Mouse (Mus musculus) embryonic fibroblast, embryonic 13.5 days (primary cell): ENCODE results near the gene Rasgrp3. TPM values are rescaled to one million over a fixed set of nuclear protein-coding genes. Genes with fewer than 3 reads are reported as not detected.

Experiments used
- H3K27ac ChIP-seq: 2 replicates; pipeline ENCODE4 v1.5.1; 2012; ENCODE audit warnings: low read length, control low read depth, inconsistent platforms; ENCODE audit not compliant: insufficient read depth
- H3K4me1 ChIP-seq: 2 replicates; pipeline ENCODE4 v1.6.1; 2011; ENCODE audit warnings: low read length; ENCODE audit not compliant: control insufficient read depth, insufficient read depth
- H3K4me3 ChIP-seq: 2 replicates; pipeline ENCODE4 v1.5.1; 2011; ENCODE audit warnings: mild to moderate bottlenecking, control low read depth, low read length; ENCODE audit not compliant: insufficient read depth
- CTCF ChIP-seq: IDR thresholded peaks from 2 replicates; pipeline ENCODE4 v1.5.1; 2011; ENCODE audit warnings: mild to moderate bottlenecking, control low read depth, low read length, moderate library complexity, borderline replicate concordance; ENCODE audit not compliant: insufficient read depth
- POLR2A ChIP-seq: IDR thresholded peaks from 2 replicates; pipeline ENCODE4 v1.6.1; 2011; ENCODE audit warnings: low read depth, mild to moderate bottlenecking, control low read depth, low read length, moderate library complexity
- polyA plus RNA-seq: library from polyadenylated mRNA; stranded (reverse); fragments of >200 nt; gene quantifications from 2 replicates; pipeline ENCODE4 v1.2.4, GENCODE M21; 2011; ENCODE audit warnings: low read depth; ENCODE audit not compliant: missing spikeins, insufficient read length

The Rasgrp3 gene
- polyA plus RNA-seq, 1 experiment, result 3.6 TPM

DNA sequence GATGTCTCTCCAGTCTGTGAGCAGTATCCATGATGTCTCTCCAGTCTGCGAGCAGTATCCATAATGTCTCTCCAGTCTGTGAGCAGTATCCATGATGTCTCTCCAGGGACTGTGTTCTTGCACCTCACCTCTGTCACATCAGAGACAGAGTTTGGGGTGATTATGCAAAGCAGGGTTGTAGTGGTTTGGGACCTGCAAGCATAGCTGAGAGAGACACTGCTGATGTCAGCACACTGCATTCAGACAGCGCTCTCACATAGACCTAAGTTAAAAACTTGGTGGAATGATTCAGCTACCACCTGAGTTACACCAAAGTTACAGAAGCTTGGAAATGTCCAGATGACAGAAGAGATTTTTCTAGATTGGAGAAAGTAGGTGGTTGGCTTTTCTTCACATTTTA lies 44.0 kb downstream of the Rasgrp3 start:
- Histone ChIP-seq H3K27ac (no peak overlapping the region), H3K4me1 (no peaks in the 10 kb centered on the region), H3K4me3 (no peak overlapping the region)
- no peak for TF ChIP-seq CTCF
- no peak for TF ChIP-seq POLR2A

DNA sequence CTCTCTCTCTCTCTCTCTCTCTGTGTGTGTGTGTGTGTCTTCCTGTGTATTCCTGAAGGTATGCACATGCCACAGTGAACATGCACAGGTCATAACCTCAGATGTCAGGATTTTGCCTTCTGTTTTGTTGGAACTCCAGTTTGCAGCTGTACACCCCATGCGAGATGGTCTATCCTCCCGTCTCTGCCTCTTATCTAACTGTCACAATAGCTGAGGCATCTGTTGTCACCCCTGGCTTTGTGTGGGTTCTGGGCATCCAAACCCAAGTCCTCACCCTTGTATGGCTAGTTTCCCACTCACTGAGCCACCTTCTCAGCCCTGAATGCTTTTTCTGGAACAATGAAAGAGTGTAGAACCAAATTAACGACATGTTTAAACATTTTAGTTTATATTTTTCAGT lies 44.7 kb downstream of the Rasgrp3 start:
- H3K4me1 ChIP-seq, result no peaks in the 10 kb centered on the region
- TF ChIP-seq POLR2A (no peak), CTCF (no peak)

DNA sequence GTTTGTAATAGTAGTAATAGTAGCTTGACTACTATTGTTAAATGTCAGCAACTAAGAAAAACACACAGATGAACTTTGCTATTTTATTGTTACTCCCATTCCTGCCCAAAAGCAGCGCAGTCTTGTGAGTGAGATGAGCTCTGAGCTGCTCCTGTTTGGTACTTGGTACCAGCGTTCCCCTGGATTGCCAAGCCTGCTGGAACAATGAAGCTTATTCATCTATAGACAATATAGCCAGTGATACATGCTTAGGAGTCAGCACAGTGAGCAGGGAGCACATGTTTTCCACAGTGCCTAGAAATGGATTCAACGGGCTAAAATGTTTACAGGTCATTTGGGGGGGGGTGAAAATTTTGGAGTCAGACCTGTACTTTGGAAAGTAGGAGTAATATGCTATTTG lies 50.5 kb downstream of the Rasgrp3 start:
- Histone ChIP-seq H3K4me1 (no peaks in the 10 kb centered on the region), H3K27ac (no peak overlapping the region), H3K4me3 (no peak overlapping the region)
- TF ChIP-seq POLR2A, result no peak
- no peak for TF ChIP-seq CTCF

More for the DNA sequence above, 44.7 kb downstream of the Rasgrp3 start:
- no peak overlapping the region for H3K27ac ChIP-seq
- H3K4me3 ChIP-seq, result no peak overlapping the region

DNA sequence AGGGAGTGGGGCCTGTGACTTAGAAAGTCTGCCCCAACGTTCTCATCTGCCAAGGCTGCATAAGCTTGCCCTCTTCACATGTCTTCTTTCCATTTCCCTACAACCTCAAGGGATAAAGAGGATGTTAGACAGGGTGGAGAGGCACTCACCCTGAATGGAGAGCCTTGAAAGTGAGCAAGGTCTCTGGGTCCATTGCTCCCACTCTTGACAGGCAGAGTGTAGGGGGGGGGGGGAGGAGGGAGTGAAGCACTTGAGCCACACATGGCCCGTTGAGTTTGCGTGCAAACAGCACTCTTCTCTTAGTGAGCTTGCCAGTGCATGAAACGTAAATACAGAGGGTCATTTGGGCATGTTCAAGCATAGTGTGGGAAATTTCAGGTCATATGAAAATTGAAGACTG lies 59.5 kb downstream of the Rasgrp3 start:
- Histone ChIP-seq H3K4me3 (no peak overlapping the region), H3K4me1 (no peaks in the 10 kb centered on the region), H3K27ac (no peak overlapping the region)
- no peak for TF ChIP-seq CTCF
- no peak for TF ChIP-seq POLR2A

DNA sequence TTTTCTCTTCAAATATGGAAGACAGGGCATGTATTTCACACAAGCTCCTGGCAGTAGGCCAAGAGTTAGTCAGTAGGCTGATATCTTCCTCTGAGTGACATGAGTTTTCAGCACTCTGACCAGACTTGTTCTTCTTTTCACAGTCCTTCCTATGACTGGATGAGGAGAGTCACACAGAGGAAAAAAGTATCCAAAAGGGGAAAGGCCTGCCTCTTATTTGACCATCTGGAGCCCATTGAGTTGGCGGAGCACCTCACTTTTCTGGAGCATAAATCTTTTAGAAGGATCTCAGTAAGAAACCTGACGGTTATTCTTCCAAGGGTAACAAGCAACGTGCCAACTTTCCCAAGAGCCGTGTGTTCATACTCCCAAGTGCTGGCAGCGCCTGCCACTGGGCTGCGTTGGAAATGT lies 62.5 kb downstream of the Rasgrp3 start:
- Histone ChIP-seq H3K4me3 (no peak overlapping the region), H3K27ac (no peak overlapping the region), H3K4me1 (no peaks in the 10 kb centered on the region)
- TF ChIP-seq CTCF (no peak), POLR2A (no peak)

DNA sequence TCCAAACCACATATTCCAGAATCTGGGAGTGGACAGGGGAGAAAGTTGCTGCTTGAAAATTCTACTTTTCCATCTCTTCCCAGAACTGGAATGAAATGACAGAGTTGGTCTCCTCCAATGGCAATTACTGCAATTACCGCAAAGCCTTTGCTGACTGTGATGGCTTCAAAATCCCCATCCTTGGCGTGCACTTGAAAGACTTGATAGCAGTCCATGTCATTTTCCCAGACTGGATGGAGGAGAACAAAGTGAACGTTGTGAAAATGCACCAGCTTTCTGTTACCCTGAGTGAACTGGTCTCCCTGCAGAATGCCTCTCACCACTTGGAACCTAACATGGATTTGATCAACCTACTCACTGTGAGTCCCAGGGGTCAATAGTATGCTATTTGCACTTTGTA lies 67.3 kb downstream of the Rasgrp3 start:
- Histone ChIP-seq H3K27ac (no peak overlapping the region), H3K4me1 (no peaks in the 10 kb centered on the region; the same call in 1 of the 2 replicates), H3K4me3 (no peak overlapping the region)
- TF ChIP-seq CTCF (no peak), POLR2A (no peak)

DNA sequence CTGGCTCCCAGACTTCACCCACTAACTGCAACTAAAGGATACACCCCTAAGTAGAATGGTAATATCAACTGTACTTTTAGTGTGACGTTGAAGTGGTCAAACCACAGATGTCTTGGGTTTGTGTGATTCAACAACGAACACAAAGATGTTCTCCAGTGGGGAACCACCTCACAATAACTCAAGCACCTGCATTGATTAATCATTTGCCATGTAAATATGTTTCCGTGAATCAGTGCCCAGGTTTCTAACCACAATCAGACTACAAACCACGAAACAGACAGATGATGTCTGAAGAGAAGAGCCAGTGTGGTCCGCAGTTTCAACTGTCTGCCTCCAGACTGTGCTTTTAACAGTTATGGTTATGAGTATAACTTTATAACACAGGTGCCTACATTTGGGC lies 69.4 kb downstream of the Rasgrp3 start:
- H3K4me3 ChIP-seq, result no peak overlapping the region
- no peak overlapping the region for H3K27ac ChIP-seq
- no peaks in the 10 kb centered on the region; the same call in 1 of the 2 replicates for H3K4me1 ChIP-seq
- TF ChIP-seq CTCF (no peak), POLR2A (no peak)

DNA sequence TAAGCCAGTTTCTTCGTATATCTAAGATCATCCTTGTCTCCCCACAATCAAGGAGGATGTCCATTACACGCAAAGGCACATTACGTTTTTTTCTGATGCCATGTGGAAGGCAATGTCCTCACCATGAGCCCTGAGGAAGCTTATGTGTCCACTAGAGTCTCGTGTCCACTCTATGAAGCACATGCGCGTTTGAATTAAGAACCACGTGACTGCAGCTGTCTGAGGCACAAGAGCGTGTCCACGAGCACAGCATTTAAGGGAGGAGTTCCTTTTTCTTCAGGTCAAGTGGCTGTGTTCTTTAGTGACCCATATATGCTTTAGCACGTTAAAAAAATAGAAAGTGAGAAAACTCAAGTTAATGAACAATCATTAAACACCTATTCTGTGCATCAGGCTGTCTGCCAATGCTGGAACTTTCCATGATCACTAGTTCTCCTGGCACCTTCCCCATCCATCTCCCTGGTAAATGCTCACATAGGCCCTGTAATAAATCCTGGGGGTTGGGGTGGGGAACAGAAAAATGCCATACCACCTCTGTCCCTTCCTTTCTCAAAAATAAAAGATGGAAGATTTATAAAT lies 70.5 kb downstream of the Rasgrp3 start:
- Histone ChIP-seq H3K27ac (no peak overlapping the region), H3K4me1 (no peaks in the 10 kb centered on the region; the same call in 1 of the 2 replicates), H3K4me3 (no peak overlapping the region)
- no peak for TF ChIP-seq POLR2A

DNA sequence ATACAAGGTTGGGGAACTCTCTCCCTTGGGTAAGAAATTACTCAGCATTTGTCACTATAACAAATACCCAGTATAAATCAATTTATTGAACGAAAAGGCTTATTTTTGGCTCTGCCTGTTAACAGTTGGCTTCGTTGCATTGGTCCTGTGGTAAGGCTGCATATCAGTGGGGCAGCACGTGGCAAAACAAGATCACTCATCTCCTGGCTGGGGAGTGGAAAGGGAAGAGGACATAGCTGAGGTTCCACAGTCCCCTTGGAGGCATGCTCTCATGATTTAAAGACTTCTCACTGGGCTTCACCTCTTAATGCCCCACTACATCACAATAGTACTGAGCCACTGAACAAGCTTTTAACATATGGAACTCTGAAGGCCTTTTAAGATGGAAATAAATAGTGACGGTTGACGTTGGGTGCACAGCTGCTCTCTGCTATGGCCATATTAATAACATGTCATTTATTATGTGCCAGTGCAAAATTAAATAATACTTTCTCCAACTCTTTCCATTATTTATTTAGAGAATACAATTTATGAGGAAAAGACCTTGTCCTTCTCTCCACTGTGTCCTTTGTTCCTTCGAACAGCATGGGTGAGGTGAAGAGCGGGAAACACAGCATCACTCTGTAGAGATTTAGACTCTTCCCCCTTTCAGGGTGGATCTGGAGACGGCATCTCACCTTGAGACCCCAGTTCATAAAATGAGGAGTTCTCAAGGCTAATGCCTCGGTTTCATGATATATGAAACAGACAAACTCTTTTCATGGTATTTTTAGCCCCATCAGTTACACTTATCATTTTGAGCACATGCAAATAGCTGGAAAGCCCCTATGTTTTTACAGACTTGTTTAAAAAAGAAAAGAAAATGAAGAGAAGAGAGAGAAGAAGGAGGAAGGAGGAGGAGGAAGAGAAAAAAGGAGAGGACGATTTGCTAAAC lies 71.3 kb downstream of the Rasgrp3 start:
- Histone ChIP-seq H3K4me1 (no peaks in the 10 kb centered on the region; the same call in 1 of the 2 replicates), H3K27ac (no peak overlapping the region), H3K4me3 (no peak overlapping the region)
- no peak for TF ChIP-seq CTCF
- TF ChIP-seq POLR2A, result no peak

DNA sequence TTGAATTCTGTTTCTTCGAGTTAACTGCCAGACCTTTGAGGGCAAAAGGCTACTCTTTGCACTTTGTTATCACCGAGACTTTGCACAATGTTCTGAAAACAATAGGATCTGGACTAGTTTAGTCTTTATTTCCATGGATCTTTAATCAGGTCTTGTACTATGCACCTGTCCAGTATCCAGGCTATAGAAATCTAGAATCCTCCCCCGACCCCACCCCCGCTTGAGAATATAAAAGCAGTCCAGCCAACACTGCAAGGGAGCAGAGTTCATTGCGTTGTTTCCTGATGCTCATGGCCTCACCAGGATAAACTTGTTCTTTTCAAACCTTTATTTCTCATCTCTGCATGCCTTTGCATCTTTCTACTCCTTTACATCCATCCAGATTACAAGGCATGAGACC lies 73.6 kb downstream of the Rasgrp3 start:
- Histone ChIP-seq H3K4me3 (no peak overlapping the region), H3K4me1 (no peaks in the 10 kb centered on the region; the same call in 1 of the 2 replicates), H3K27ac (no peak overlapping the region)
- TF ChIP-seq CTCF (no peak), POLR2A (no peak)
